Mouse (Mus musculus): Measurements from ENCODE around the gene P2ry6. TPM values are rescaled to one million over a fixed set of nuclear protein-coding genes. Genes with fewer than 3 reads are reported as not detected.

Gene P2ry6
- total and polyA plus RNA-seq, 2 experiments from 2014 or later: 2.7 to 4.3 TPM

GRCm38 (mm10) chr7:100993166-100993565, 18.7 kb upstream of the P2ry6 start:
- Histone ChIP-seq H3K4me2 (ENCODE audit: low read depth, low read length, poor library complexity, severe bottlenecking) (no peak overlapping the region), H3K36me3 (ENCODE audit: insufficient read depth, low read length) (no peaks in the 10 kb centered on the region), H3K4me3 (ENCODE audit: low read depth, low read length) (no peak overlapping the region), H3K27me3 (ENCODE audit: insufficient read depth, low read length) (no peaks in the 10 kb centered on the region), H3K9ac (replicated peaks; ENCODE audit: low read length, poor library complexity, severe bottlenecking) (no peak overlapping the region), H3K9me3 (ENCODE audit: low read length) (no peaks in the 10 kb centered on the region), H3K4me1 (ENCODE audit: insufficient read depth, low read length) (no peaks in the 10 kb centered on the region), H3K27ac (ENCODE audit: low read depth, low read length) (no peak overlapping the region)
- 44% methylated on average over 4 of the region's 4 CpGs for WGBS
- ATAC-seq (ENCODE audit: low FRiP score): no peak
- DNase-seq (ENCODE audit: low spot score): no peak
- no peak for TF ChIP-seq CTCF (IDR thresholded peaks at IDR 0.05)

DNA sequence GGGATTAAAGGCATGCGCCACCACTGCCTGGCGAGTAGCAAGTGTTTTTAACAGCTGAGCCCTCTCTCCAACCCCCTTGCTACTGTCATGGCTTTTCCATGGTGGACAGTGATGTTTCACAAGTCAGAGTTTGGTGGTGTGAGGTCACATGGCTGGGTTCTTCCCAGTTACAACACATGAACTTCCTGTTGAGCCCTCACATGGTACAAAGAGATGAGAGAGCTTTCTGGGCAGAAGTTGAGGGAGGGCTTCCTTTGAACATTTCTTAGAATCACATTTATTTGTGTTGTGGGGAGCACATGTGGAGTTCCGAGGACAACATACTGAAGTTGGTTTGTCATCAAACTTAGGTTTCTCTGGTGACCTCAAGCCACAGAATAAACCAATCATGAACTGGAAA, 17.5 kb upstream of the P2ry6 start:
- Histone ChIP-seq H3K9ac (replicated peaks; ENCODE audit: low read length, poor library complexity, severe bottlenecking) (no peak overlapping the region), H3K27ac (ENCODE audit: low read depth, low read length) (no peak overlapping the region), H3K4me3 (ENCODE audit: low read depth, low read length) (no peak overlapping the region), H3K27me3 (ENCODE audit: insufficient read depth, low read length) (no peaks in the 10 kb centered on the region), H3K9me3 (ENCODE audit: low read length) (no peaks in the 10 kb centered on the region), H3K36me3 (ENCODE audit: insufficient read depth, low read length) (no peaks in the 10 kb centered on the region), H3K4me2 (ENCODE audit: low read depth, low read length, poor library complexity, severe bottlenecking) (no peak overlapping the region), H3K4me1 (ENCODE audit: insufficient read depth, low read length) (no peaks in the 10 kb centered on the region)
- TF ChIP-seq CTCF (IDR thresholded peaks at IDR 0.05): no peak
- no peak for ATAC-seq (ENCODE audit: low FRiP score)
- no peak for DNase-seq (ENCODE audit: low spot score)
- 92% methylated on average over 3 of the region's 3 CpGs for WGBS

DNA sequence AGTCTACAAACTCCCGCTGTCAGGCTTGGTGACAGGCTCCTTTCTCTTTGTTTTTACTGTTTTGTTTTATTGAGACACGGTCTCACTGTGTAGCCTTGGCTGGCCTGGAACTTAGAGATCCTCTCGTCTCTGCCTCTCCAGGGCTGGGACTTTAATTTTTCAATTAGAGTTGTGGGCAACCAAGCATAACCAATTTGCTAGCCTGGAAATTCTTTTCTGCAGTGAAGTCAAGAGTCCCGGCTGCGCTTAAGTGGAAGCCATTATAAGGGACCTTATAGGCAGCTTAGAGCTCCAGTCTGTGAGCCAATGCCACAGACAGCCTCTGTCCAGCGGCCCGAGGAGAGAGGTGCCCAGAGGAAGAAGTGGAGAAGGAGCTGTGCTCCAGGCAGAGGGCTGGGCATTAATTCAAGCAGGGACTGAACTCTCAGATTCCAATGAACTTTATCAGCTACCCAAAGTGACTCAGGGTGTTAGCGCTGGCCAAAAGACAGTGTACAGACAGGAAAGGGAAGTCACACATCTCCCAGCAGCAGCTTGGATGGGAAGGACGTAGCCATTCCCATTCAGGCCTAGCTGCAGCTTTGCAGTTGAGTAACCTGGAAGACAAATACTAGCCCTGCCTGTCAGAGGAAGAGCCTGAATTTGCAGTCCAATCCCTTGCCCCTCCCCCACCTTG, 16.3 kb upstream of the P2ry6 start:
- TF ChIP-seq CTCF (IDR thresholded peaks at IDR 0.05): no peak
- Histone ChIP-seq H3K36me3 (ENCODE audit: insufficient read depth, low read length) (no peaks in the 10 kb centered on the region), H3K4me1 (ENCODE audit: insufficient read depth, low read length) (no peaks in the 10 kb centered on the region), H3K4me2 (ENCODE audit: low read depth, low read length, poor library complexity, severe bottlenecking) (no peak overlapping the region), H3K27ac (ENCODE audit: low read depth, low read length) (no peak overlapping the region), H3K9ac (replicated peaks; ENCODE audit: low read length, poor library complexity, severe bottlenecking) (no peak overlapping the region), H3K4me3 (ENCODE audit: low read depth, low read length) (no peak overlapping the region), H3K27me3 (ENCODE audit: insufficient read depth, low read length) (no peaks in the 10 kb centered on the region), H3K9me3 (ENCODE audit: low read length) (no peaks in the 10 kb centered on the region)
- 44% methylated on average over 9 of the region's 9 CpGs for WGBS
- no peak for DNase-seq (ENCODE audit: low spot score)
- ATAC-seq (ENCODE audit: low FRiP score): no peak

DNA sequence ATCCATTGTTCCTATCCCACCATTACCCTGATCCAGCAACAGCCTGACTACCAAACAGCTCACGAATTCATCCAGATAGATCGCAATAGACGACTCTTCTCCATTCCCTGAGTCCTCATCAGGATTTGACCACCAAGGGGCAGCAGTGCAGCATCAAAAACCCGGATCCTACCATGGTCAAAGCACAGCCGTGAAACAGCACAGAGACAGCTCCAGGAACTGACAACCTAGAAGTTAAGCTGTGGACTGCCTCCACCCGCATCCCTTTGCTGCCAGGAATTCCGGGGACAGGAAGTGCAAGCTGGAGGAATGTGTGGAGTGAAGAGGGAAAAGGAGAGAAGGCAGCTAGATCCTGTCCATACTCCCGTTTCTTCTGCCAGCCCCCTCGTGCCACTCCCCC, 13.6 kb upstream of the P2ry6 start:
- Histone ChIP-seq H3K9ac (replicated peaks; ENCODE audit: low read length, poor library complexity, severe bottlenecking) (no peak overlapping the region), H3K27ac (ENCODE audit: low read depth, low read length) (no peak overlapping the region), H3K4me1 (ENCODE audit: insufficient read depth, low read length) (no peaks in the 10 kb centered on the region; the same call in 1 of the 2 replicates), H3K36me3 (ENCODE audit: insufficient read depth, low read length) (no peaks in the 10 kb centered on the region), H3K4me3 (ENCODE audit: low read depth, low read length) (no peak overlapping the region), H3K4me2 (ENCODE audit: low read depth, low read length, poor library complexity, severe bottlenecking) (no peak overlapping the region), H3K9me3 (ENCODE audit: low read length) (no peaks in the 10 kb centered on the region), H3K27me3 (ENCODE audit: insufficient read depth, low read length) (no peaks in the 10 kb centered on the region)
- ATAC-seq (ENCODE audit: low FRiP score): no peak
- peak; percentile 80 for DNase-seq (ENCODE audit: low spot score)
- TF ChIP-seq CTCF (IDR thresholded peaks at IDR 0.05): peak; percentile 85
- 26% methylated on average over 9 of the region's 9 CpGs for WGBS

DNA sequence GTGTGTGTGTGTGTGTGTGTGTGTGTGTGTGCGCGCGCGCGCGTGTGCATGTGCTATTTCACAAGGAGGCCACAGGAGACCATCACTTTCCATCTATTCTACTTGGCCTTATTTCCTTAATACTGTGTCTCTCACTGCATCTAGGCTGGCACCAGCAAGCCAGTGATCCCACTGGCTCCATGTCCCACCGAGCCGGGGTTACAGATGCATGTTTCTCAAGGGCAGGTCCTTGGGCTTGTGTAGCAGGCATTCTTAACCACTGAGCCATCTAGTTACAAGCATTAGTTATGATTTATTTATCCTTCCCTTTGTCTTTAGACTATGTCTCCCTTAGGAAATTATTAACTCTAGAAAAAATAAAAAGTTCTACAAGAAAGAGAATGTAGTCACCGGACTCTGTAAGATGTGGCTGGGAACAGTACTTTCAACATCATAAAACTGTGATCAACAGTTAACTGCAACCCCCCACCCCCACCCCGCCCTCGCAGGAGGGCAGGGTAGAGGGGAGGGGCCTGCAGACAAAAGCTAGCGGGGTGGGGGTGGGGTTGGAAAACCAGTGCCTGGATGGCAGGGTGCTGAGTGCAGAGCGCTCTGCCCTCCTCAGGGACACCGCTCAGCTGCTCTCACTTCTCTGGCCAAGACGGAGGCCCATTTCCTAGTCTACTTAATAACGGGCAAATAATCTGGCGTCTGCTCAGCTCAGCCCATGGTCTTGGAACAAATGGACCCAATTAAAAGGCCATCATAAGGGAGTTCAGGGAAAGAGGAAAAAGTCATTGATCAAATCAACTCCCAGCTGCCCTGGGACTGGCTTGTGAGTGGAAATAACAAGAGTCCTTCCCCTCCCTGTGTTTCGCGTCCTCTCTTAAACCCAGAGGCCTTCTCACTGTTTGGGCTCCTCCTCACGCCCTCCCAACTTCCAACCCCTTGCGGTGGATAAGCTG, 10.3 kb upstream of the P2ry6 start:
- no peak for TF ChIP-seq CTCF (IDR thresholded peaks at IDR 0.05)
- DNase-seq (ENCODE audit: low spot score): no peak
- no peaks in the 10 kb centered on the region for H3K36me3 ChIP-seq (ENCODE audit: insufficient read depth, low read length)
- H3K9me3 ChIP-seq (ENCODE audit: low read length): no peaks in the 10 kb centered on the region
- no peak overlapping the region for H3K4me2 ChIP-seq (ENCODE audit: low read depth, low read length, poor library complexity, severe bottlenecking)
- no peak overlapping the region for H3K4me3 ChIP-seq (ENCODE audit: low read depth, low read length)
- H3K27me3 ChIP-seq (ENCODE audit: insufficient read depth, low read length): no peaks in the 10 kb centered on the region
- no peak for ATAC-seq (ENCODE audit: low FRiP score)
- no peaks in the 10 kb centered on the region; the same call in 1 of the 2 replicates for H3K4me1 ChIP-seq (ENCODE audit: insufficient read depth, low read length)
- no peak overlapping the region for H3K9ac ChIP-seq (replicated peaks; ENCODE audit: low read length, poor library complexity, severe bottlenecking)
- WGBS: 45% methylated on average over 21 of the region's 21 CpGs
- no peak overlapping the region for H3K27ac ChIP-seq (ENCODE audit: low read depth, low read length)

DNA sequence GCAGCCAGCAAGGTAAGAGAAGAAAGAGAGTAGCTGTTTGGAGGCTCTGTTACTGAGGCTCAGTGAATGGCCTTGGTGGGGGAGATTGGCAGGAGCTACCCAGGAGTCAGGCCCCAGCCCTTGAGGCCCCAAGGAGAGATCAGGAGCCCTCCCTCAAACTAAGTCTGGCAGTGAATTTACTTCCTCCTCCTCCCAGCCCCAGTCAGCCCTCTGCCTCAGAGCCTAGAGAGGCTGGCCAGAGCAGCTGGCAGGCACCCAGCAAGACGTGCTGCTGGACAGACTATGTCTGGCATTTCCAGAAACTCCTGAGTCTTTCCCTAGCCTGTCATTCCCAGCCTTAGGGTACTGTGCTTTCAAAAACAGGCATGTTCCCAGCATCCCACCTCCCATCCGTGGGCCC, 4.7 kb upstream of the P2ry6 start:
- 58% methylated on average over 2 of the region's 2 CpGs for WGBS
- no peak overlapping the region for H3K9ac ChIP-seq (replicated peaks; ENCODE audit: low read length, poor library complexity, severe bottlenecking)
- no peaks in the 10 kb centered on the region for H3K9me3 ChIP-seq (ENCODE audit: low read length)
- TF ChIP-seq CTCF (IDR thresholded peaks at IDR 0.05): no peak
- H3K4me1 ChIP-seq (ENCODE audit: insufficient read depth, low read length): peaks cover 3% of the 10 kb centered on the region; the same call in 1 of the 2 replicates
- ATAC-seq (ENCODE audit: low FRiP score): no peak
- H3K27me3 ChIP-seq (ENCODE audit: insufficient read depth, low read length): peaks cover 11% of the 10 kb centered on the region; the same call in 1 of the 2 replicates
- H3K4me2 ChIP-seq (ENCODE audit: low read depth, low read length, poor library complexity, severe bottlenecking): no peak overlapping the region
- no peak overlapping the region for H3K4me3 ChIP-seq (ENCODE audit: low read depth, low read length)
- peak; percentile 41 for DNase-seq (ENCODE audit: low spot score)
- H3K27ac ChIP-seq (ENCODE audit: low read depth, low read length): no peak overlapping the region
- no peaks in the 10 kb centered on the region for H3K36me3 ChIP-seq (ENCODE audit: insufficient read depth, low read length)
